Mouse (Mus musculus) 416B (cell line): ENCODE measurements around the gene Gpa33.

Experiments used
- DNase-seq: peaks from one replicate; pipeline ENCODE4 v3.0.0; 2011; ENCODE audit warnings: low read depth

The Gpa33 gene

GRCm38 (mm10) chr1:166165159-166165558 is 35.1 kb downstream of the Gpa33 start:
- no peak for DNase-seq

GRCm38 (mm10) chr1:166167405-166167804 is 37.4 kb downstream of the Gpa33 start:
- no peak for DNase-seq

- no peak for DNase-seq
Observed at GRCm38 (mm10) chr1:166168017-166168416, 38.0 kb downstream of the Gpa33 start.

GRCm38 (mm10) chr1:166169713-166170112 is 39.7 kb downstream of the Gpa33 start:
- DNase-seq: peak; percentile 86

GRCm38 (mm10) chr1:166170852-166171251 is 40.8 kb downstream of the Gpa33 start:
- no peak for DNase-seq

- DNase-seq: no peak
Observed at GRCm38 (mm10) chr1:166172992-166173391, 43.0 kb downstream of the Gpa33 start.

GRCm38 (mm10) chr1:166173621-166174020 is 43.6 kb downstream of the Gpa33 start:
- DNase-seq: no peak

- no peak for DNase-seq
Observed at GRCm38 (mm10) chr1:166181510-166181909, 51.5 kb downstream of the Gpa33 start.

GRCm38 (mm10) chr1:166182952-166183627 is 53.1 kb downstream of the Gpa33 start:
- no peak for DNase-seq

- DNase-seq: no peak
Observed at GRCm38 (mm10) chr1:166184391-166185229, 54.6 kb downstream of the Gpa33 start.

GRCm38 (mm10) chr1:166185357-166185756 is 55.3 kb downstream of the Gpa33 start:
- DNase-seq: no peak

GRCm38 (mm10) chr1:166189821-166190220 is 59.8 kb downstream of the Gpa33 start:
- DNase-seq: no peak

GRCm38 (mm10) chr1:166204171-166204570 is 74.1 kb downstream of the Gpa33 start:
- no peak for DNase-seq

GRCm38 (mm10) chr1:166205159-166205558 is 75.1 kb downstream of the Gpa33 start:
- DNase-seq: no peak

GRCm38 (mm10) chr1:166209371-166209770 is 79.3 kb downstream of the Gpa33 start:
- DNase-seq: peak; percentile 11

- peak; percentile 76 for DNase-seq
Observed at GRCm38 (mm10) chr1:166214181-166214580, 84.1 kb downstream of the Gpa33 start.
